Mouse (Mus musculus): Measurements from ENCODE around the gene Gm20547. TPM values are rescaled to one million over a fixed set of nuclear protein-coding genes. Genes with fewer than 3 reads are reported as not detected.

Gm20547 gene
- polyA plus RNA-seq (2011; ENCODE audit: insufficient read depth, insufficient read length, low read depth, missing spikeins) = 0.41 TPM in 1 of 2 replicates, not detected in the other

- peaks cover 2% of the 10 kb centered on the region for H3K4me1 ChIP-seq (ENCODE audit: control insufficient read depth, insufficient read depth, low read length)
- no peaks in the 10 kb centered on the region for H3K9me3 ChIP-seq (replicated peaks; ENCODE audit: control insufficient read depth, insufficient read depth, low read length, poor library complexity, severe bottlenecking)
- no peaks in the 10 kb centered on the region for H3K27me3 ChIP-seq (ENCODE audit: control insufficient read depth, insufficient read depth, low read length, poor library complexity, severe bottlenecking)
- H3K27ac ChIP-seq (ENCODE audit: insufficient read depth, low read length) = no peak within 1 kb of the TSS
- peak within 1 kb of the TSS; percentile 25 for H3K4me3 ChIP-seq (ENCODE audit: low read depth, low read length)
- TF ChIP-seq POLR2A (IDR thresholded peaks at IDR 0.05; ENCODE audit: insufficient read depth, low read length) (no peak), CTCF (IDR thresholded peaks at IDR 0.05; ENCODE audit: low read depth, low read length) (no peak), EP300 (IDR thresholded peaks at IDR 0.05; ENCODE audit: insufficient read depth, low read depth, low read length) (no peak)
- 0 out of 2 replicates have a peak within 1 kb of the TSS, but pooled peaks have one; percentile 10 for H3K9ac ChIP-seq (ENCODE audit: low read depth, poor library complexity, severe bottlenecking)
- no peaks in the 10 kb centered on the region for H3K36me3 ChIP-seq (ENCODE audit: control insufficient read depth, insufficient read depth, low read length, poor library complexity, severe bottlenecking)
Observed at GRCm38 (mm10) chr17:34881683-34882310, at the start of gene Gm20547. Gene Gm20547, minus strand, starts transcription at chr17:34882042.

DNA sequence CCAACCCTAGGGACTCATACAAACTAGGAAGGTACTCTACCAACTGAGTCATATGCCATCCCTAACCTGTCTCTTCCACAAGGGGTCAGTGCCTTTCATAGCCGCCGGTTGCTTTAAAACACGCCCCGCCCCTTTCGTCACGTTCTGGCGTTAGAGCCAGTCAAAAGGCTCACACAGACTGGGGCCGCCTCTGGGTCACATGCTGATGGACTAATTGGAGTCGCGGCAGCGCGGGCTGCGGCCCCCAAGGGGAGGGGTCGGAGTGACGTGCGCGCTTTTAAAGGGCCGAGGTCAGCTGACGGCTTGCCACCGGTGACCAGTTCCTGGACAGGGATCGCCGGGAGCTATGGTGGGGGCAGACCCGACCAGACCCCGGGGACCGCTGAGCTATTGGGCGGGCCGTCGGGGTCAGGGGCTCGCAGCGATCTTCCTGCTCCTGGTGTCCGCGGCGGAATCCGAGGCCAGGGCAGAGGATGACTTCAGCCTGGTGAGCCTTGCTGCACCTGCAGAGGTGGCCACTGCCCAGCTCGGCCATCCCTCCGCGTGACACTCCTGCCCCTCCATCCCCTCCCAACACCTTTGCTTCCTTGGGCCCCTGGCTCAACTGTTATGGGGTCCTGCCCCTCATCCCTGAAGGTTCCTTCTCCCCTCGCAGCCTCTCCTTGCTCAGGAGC, 49.4 kb upstream of the Gm20547 start, which contains the start of gene Neu1:
Gene Neu1, plus strand, starts transcription at position 193 of the 674 bp plus-strand sequence.
- Histone ChIP-seq H3K27me3 (ENCODE audit: control insufficient read depth, insufficient read depth, low read length, poor library complexity, severe bottlenecking) (no peaks in the 10 kb centered on the region), H3K4me1 (ENCODE audit: control insufficient read depth, insufficient read depth, low read length) (peaks cover 2% of the 10 kb centered on the region), H3K36me3 (ENCODE audit: control insufficient read depth, insufficient read depth, low read length, poor library complexity, severe bottlenecking) (no peaks in the 10 kb centered on the region), H3K9ac (ENCODE audit: low read depth, poor library complexity, severe bottlenecking) (peak within 1 kb of the TSS; percentile 60), H3K27ac (ENCODE audit: insufficient read depth, low read length) (no peak within 1 kb of the TSS), H3K9me3 (replicated peaks; ENCODE audit: control insufficient read depth, insufficient read depth, low read length, poor library complexity, severe bottlenecking) (no peaks in the 10 kb centered on the region), H3K4me3 (ENCODE audit: low read depth, low read length) (peak within 1 kb of the TSS; percentile 92)
- TF ChIP-seq POLR2A (IDR thresholded peaks at IDR 0.05; ENCODE audit: insufficient read depth, low read length) (no peak), CTCF (IDR thresholded peaks at IDR 0.05; ENCODE audit: low read depth, low read length) (peak; percentile 53), EP300 (IDR thresholded peaks at IDR 0.05; ENCODE audit: insufficient read depth, low read depth, low read length) (no peak)

DNA sequence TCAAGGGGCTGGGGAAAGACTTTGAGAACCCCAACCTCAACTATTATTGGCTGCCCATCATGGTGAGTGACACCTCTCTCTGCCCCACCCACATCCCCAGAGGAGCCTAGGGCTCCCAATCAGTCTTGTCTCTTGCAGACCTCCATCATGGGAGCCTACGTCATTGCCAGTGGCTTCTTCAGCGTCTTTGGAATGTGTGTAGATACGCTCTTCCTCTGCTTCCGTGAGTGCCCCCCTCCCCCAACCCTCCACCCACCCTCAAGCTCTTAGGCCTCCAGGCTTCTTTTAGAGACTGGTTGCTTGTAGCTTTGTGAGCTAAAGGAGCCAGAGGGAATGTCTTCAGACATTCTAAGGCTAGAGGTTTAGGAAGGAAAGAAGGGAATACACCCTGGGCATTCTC, 47.0 kb upstream of the Gm20547 start:
- Histone ChIP-seq H3K27me3 (ENCODE audit: control insufficient read depth, insufficient read depth, low read length, poor library complexity, severe bottlenecking) (no peaks in the 10 kb centered on the region), H3K9me3 (replicated peaks; ENCODE audit: control insufficient read depth, insufficient read depth, low read length, poor library complexity, severe bottlenecking) (no peaks in the 10 kb centered on the region), H3K4me1 (ENCODE audit: control insufficient read depth, insufficient read depth, low read length) (no peaks in the 10 kb centered on the region), H3K9ac (ENCODE audit: low read depth, poor library complexity, severe bottlenecking) (no peak overlapping the region), H3K27ac (ENCODE audit: insufficient read depth, low read length) (no peak overlapping the region), H3K36me3 (ENCODE audit: control insufficient read depth, insufficient read depth, low read length, poor library complexity, severe bottlenecking) (no peaks in the 10 kb centered on the region), H3K4me3 (ENCODE audit: low read depth, low read length) (no peak overlapping the region)
- TF ChIP-seq EP300 (IDR thresholded peaks at IDR 0.05; ENCODE audit: insufficient read depth, low read depth, low read length) = no peak
- TF ChIP-seq CTCF (IDR thresholded peaks at IDR 0.05; ENCODE audit: low read depth, low read length) = no peak
- TF ChIP-seq POLR2A (IDR thresholded peaks at IDR 0.05; ENCODE audit: insufficient read depth, low read length) = no peak

GRCm38 (mm10) chr17:34927306-34928019, 45.6 kb upstream of the Gm20547 start:
- TF ChIP-seq POLR2A (IDR thresholded peaks at IDR 0.05; ENCODE audit: insufficient read depth, low read length) (no peak), CTCF (IDR thresholded peaks at IDR 0.05; ENCODE audit: low read depth, low read length) (no peak), EP300 (IDR thresholded peaks at IDR 0.05; ENCODE audit: insufficient read depth, low read depth, low read length) (no peak)
- Histone ChIP-seq H3K27ac (ENCODE audit: insufficient read depth, low read length) (no peak overlapping the region), H3K9me3 (replicated peaks; ENCODE audit: control insufficient read depth, insufficient read depth, low read length, poor library complexity, severe bottlenecking) (no peaks in the 10 kb centered on the region), H3K4me3 (ENCODE audit: low read depth, low read length) (0 out of 2 replicates have a peak overlapping the region, but pooled peaks have one; percentile 50), H3K36me3 (ENCODE audit: control insufficient read depth, insufficient read depth, low read length, poor library complexity, severe bottlenecking) (no peaks in the 10 kb centered on the region), H3K27me3 (ENCODE audit: control insufficient read depth, insufficient read depth, low read length, poor library complexity, severe bottlenecking) (no peaks in the 10 kb centered on the region), H3K4me1 (ENCODE audit: control insufficient read depth, insufficient read depth, low read length) (no peaks in the 10 kb centered on the region), H3K9ac (ENCODE audit: low read depth, poor library complexity, severe bottlenecking) (peak overlapping the region; percentile 15; the same call in 1 of the 2 replicates)

GRCm38 (mm10) chr17:34924258-34924657, 42.4 kb upstream of the Gm20547 start:
- H3K27me3 ChIP-seq (ENCODE audit: control insufficient read depth, insufficient read depth, low read length, poor library complexity, severe bottlenecking) = no peaks in the 10 kb centered on the region
- H3K9ac ChIP-seq (ENCODE audit: low read depth, poor library complexity, severe bottlenecking) = no peak overlapping the region
- H3K36me3 ChIP-seq (ENCODE audit: control insufficient read depth, insufficient read depth, low read length, poor library complexity, severe bottlenecking) = no peaks in the 10 kb centered on the region
- H3K4me3 ChIP-seq (ENCODE audit: low read depth, low read length) = no peak overlapping the region
- no peaks in the 10 kb centered on the region for H3K9me3 ChIP-seq (replicated peaks; ENCODE audit: control insufficient read depth, insufficient read depth, low read length, poor library complexity, severe bottlenecking)
- TF ChIP-seq POLR2A (IDR thresholded peaks at IDR 0.05; ENCODE audit: insufficient read depth, low read length) (no peak), EP300 (IDR thresholded peaks at IDR 0.05; ENCODE audit: insufficient read depth, low read depth, low read length) (no peak), CTCF (IDR thresholded peaks at IDR 0.05; ENCODE audit: low read depth, low read length) (no peak)
- no peak overlapping the region for H3K27ac ChIP-seq (ENCODE audit: insufficient read depth, low read length)
- no peaks in the 10 kb centered on the region for H3K4me1 ChIP-seq (ENCODE audit: control insufficient read depth, insufficient read depth, low read length)
